Mouse (Mus musculus): Measurements from ENCODE around the gene Cacna1e. TPM values are rescaled to one million over a fixed set of nuclear protein-coding genes. Genes with fewer than 3 reads are reported as not detected.
A peak's percentile ranks its signal among the peaks of the same experiment; 100 is the strongest.

Gene Cacna1e
- polyA plus RNA-seq, 1 experiment from 2014 or later = 0.49 TPM

DNA sequence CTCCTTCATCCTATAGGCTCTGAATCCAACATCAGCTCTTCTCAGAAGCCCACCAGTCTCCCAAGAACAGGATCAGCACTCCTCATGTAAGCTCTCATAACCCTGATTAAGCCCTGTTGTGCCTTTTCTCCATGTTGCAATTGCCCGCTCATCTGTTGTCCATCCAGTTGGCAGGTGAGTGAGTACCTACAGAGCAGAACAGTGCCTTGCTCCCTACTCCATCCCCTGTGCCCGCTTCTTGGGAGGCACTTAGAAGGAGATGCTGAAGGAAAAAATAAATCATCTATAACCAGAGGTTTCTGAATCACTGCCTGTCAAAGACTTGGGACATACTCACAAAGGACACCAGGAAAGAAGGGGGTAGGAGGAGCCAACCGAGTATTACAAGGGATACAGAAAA is 3.2 kb upstream of the Cacna1e start:
- no peak overlapping the region for H3K9ac ChIP-seq (ENCODE audit: low read length)
- no peak for DNase-seq (ENCODE audit: low spot score)
- no peaks in the 10 kb centered on the region for H3K36me3 ChIP-seq (ENCODE audit: control insufficient read depth, insufficient read depth, low read length)
- no peak overlapping the region for H3K4me3 ChIP-seq (ENCODE audit: low read depth, low read length)
- H3K27ac ChIP-seq (replicated peaks; ENCODE audit: low read depth, low read length) = no peak overlapping the region
- no peak for ATAC-seq (ENCODE audit: insufficient number of reproducible peaks, low FRiP score, low TSS enrichment, low read depth)
- no peaks in the 10 kb centered on the region for H3K9me3 ChIP-seq (ENCODE audit: control insufficient read depth, low read length)
- whole genome bisulfite sequencing = 83% methylated on average over 3 of the region's 3 CpGs
- H3K27me3 ChIP-seq (ENCODE audit: control insufficient read depth, insufficient read depth, low read length) = peaks cover 18% of the 10 kb centered on the region
- peaks cover 3% of the 10 kb centered on the region; the same call in 1 of the 2 replicates for H3K4me1 ChIP-seq (ENCODE audit: control insufficient read depth, insufficient read depth, low read length)
- H3K4me2 ChIP-seq (ENCODE audit: low read depth, severe bottlenecking) = no peak overlapping the region

DNA sequence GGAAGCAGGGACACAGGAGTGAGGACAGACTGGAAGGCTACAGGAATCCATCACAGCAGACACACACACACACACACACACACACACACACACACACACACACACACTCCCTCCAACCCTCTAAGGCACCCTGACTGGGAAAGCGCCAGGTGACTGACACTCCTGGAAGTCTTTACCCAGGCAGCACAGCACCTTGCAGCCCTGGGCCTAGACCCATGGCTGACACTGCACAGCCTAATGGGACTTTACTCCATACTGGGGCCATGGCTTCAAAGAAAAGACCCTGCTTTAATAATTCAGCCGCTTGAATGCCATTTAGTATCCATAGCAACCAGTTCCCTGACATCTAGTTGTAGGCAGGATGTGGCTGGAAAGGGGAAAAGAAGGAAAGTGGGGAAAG is 2.3 kb upstream of the Cacna1e start:
- no peak for ATAC-seq (ENCODE audit: insufficient number of reproducible peaks, low FRiP score, low TSS enrichment, low read depth)
- no peaks in the 10 kb centered on the region for H3K36me3 ChIP-seq (ENCODE audit: control insufficient read depth, insufficient read depth, low read length)
- DNase-seq (ENCODE audit: low spot score) = no peak
- H3K9ac ChIP-seq (ENCODE audit: low read length) = no peak overlapping the region
- no peak overlapping the region for H3K4me3 ChIP-seq (ENCODE audit: low read depth, low read length)
- WGBS = 47% methylated on average over 2 of the region's 2 CpGs
- no peak overlapping the region for H3K27ac ChIP-seq (replicated peaks; ENCODE audit: low read depth, low read length)
- H3K4me1 ChIP-seq (ENCODE audit: control insufficient read depth, insufficient read depth, low read length) = peaks cover 3% of the 10 kb centered on the region; the same call in 1 of the 2 replicates
- H3K4me2 ChIP-seq (ENCODE audit: low read depth, severe bottlenecking) = no peak overlapping the region
- H3K27me3 ChIP-seq (ENCODE audit: control insufficient read depth, insufficient read depth, low read length) = peaks cover 19% of the 10 kb centered on the region
- no peaks in the 10 kb centered on the region for H3K9me3 ChIP-seq (ENCODE audit: control insufficient read depth, low read length)

DNA sequence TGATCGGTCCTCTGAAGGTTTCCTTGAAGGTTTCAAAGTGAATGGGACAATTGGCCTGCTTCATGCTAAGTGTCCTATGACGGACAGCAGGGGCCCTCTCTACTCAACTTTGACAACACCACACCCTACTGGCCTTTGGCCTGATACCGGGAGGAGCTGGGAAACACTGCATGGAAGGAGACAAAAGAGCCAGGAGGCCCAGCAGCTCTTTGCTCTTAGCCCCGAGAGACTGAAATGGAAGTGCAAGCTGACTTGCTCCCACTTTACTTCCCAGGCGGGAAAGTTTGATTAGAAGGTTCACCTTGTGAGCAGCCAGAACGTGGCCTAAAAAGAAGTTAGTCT is 877 bp upstream of the Cacna1e start:
- no peak overlapping the region for H3K4me2 ChIP-seq (ENCODE audit: low read depth, severe bottlenecking)
- ATAC-seq (ENCODE audit: insufficient number of reproducible peaks, low FRiP score, low TSS enrichment, low read depth) (no peak), DNase-seq (ENCODE audit: low spot score) (no peak)
- H3K27me3 ChIP-seq (ENCODE audit: control insufficient read depth, insufficient read depth, low read length) = peaks cover 19% of the 10 kb centered on the region
- H3K36me3 ChIP-seq (ENCODE audit: control insufficient read depth, insufficient read depth, low read length) = no peaks in the 10 kb centered on the region
- H3K4me3 ChIP-seq (ENCODE audit: low read depth, low read length) = no peak overlapping the region
- H3K27ac ChIP-seq (replicated peaks; ENCODE audit: low read depth, low read length) = no peak overlapping the region
- WGBS = 29% methylated on average over 6 of the region's 6 CpGs
- no peaks in the 10 kb centered on the region for H3K9me3 ChIP-seq (ENCODE audit: control insufficient read depth, low read length)
- H3K4me1 ChIP-seq (ENCODE audit: control insufficient read depth, insufficient read depth, low read length) = peaks cover 3% of the 10 kb centered on the region; the same call in 1 of the 2 replicates
- no peak overlapping the region for H3K9ac ChIP-seq (ENCODE audit: low read length)

DNA sequence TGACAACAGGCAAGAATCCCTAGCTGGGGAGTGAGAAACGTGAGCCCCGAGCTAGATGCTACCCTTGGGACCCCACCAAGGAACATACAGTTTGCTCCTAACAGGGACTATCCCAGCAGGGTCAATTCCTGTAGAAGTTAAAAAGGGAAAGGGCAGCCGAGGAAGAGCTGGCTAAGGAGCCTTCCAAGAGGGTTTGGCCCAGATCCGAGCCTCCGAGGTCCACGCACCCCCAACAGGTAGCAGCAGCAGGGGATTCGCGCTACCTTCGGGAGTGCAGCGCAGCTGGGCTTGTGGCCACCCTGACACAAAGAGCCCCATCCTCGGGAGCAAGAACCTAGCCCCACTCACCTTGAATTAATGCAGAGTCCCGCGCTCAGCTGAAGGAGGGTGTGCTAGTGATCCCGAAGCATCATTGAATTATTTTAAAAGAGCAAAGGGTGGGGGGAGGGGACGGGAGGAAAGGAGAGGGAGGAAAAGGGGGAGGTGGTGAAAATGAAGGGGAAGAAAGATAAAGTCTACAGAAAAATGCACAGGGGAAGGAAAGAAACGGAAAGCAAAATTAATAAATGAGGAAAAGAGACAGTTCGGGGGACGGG is 607 bp downstream of the Cacna1e start:
- 7% methylated on average over 18 of the region's 18 CpGs for WGBS
- H3K9me3 ChIP-seq (ENCODE audit: control insufficient read depth, low read length) = no peaks in the 10 kb centered on the region
- H3K27me3 ChIP-seq (ENCODE audit: control insufficient read depth, insufficient read depth, low read length) = peaks cover 19% of the 10 kb centered on the region
- peak; percentile 34 for DNase-seq (ENCODE audit: low spot score)
- peak overlapping the region; percentile 58 for H3K4me2 ChIP-seq (ENCODE audit: low read depth, severe bottlenecking)
- ATAC-seq (ENCODE audit: insufficient number of reproducible peaks, low FRiP score, low TSS enrichment, low read depth) = no peak
- no peaks in the 10 kb centered on the region for H3K36me3 ChIP-seq (ENCODE audit: control insufficient read depth, insufficient read depth, low read length)
- no peak overlapping the region for H3K27ac ChIP-seq (replicated peaks; ENCODE audit: low read depth, low read length)
- H3K9ac ChIP-seq (ENCODE audit: low read length) = 0 out of 2 replicates have a peak overlapping the region, but pooled peaks have one; percentile 28
- H3K4me3 ChIP-seq (ENCODE audit: low read depth, low read length) = peak overlapping the region; percentile 36
- H3K4me1 ChIP-seq (ENCODE audit: control insufficient read depth, insufficient read depth, low read length) = peaks cover 3% of the 10 kb centered on the region; the same call in 1 of the 2 replicates

DNA sequence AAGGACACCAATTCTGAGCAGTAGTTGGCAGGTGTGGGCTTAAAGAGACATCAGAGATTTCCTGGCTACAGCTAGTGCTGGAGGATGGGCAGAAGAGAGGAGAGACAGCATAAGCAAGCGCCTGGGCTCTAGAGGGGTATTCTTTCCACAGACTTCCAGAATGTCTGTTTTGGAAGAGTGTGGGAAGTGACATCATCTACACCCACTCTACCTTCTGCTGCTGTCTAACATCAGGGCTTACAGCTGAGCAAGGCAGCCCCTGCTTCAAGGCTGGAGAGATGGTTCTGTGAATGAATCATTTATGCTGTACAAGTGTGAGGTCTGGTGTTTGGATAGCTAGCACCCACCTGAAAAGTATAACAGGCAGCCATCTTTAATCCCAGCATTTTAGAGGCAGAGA is 18.3 kb downstream of the Cacna1e start:
- H3K4me1 ChIP-seq (ENCODE audit: control insufficient read depth, insufficient read depth, low read length) = no peaks in the 10 kb centered on the region
- H3K9me3 ChIP-seq (ENCODE audit: control insufficient read depth, low read length) = no peaks in the 10 kb centered on the region
- DNase-seq (ENCODE audit: low spot score) (no peak), ATAC-seq (ENCODE audit: insufficient number of reproducible peaks, low FRiP score, low TSS enrichment, low read depth) (no peak)
- no peak overlapping the region for H3K4me3 ChIP-seq (ENCODE audit: low read depth, low read length)
- WGBS = 75% methylated on average over 1 of the region's 1 CpGs
- no peak overlapping the region for H3K9ac ChIP-seq (ENCODE audit: low read length)
- H3K4me2 ChIP-seq (ENCODE audit: low read depth, severe bottlenecking) = no peak overlapping the region
- H3K27me3 ChIP-seq (ENCODE audit: control insufficient read depth, insufficient read depth, low read length) = no peaks in the 10 kb centered on the region
- no peak overlapping the region for H3K27ac ChIP-seq (replicated peaks; ENCODE audit: low read depth, low read length)
- H3K36me3 ChIP-seq (ENCODE audit: control insufficient read depth, insufficient read depth, low read length) = no peaks in the 10 kb centered on the region

DNA sequence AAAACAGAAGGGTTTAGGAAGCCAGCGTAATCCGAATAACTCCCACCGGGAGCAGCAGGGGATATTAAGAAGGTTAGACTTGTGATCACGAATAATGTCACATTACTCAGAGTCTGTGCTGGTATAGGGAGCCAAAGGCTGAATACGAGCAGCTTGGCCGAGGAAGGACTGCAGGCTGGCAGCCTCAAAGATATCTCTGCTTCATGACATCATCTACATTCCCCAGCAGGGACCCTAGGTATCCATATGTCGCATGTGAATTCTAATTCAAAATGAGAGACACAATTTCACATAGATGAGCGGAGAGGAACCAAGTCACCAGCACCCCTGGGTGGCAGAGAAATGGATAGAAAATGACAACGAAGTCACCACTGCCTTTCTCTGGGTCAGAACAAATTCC is 22.9 kb downstream of the Cacna1e start:
- no peak for DNase-seq (ENCODE audit: low spot score)
- WGBS = 87% methylated on average over 9 of the region's 9 CpGs
- ATAC-seq (ENCODE audit: insufficient number of reproducible peaks, low FRiP score, low TSS enrichment, low read depth) = no peak
- Histone ChIP-seq H3K9me3 (ENCODE audit: control insufficient read depth, low read length) (no peaks in the 10 kb centered on the region), H3K27me3 (ENCODE audit: control insufficient read depth, insufficient read depth, low read length) (no peaks in the 10 kb centered on the region), H3K36me3 (ENCODE audit: control insufficient read depth, insufficient read depth, low read length) (no peaks in the 10 kb centered on the region), H3K4me1 (ENCODE audit: control insufficient read depth, insufficient read depth, low read length) (no peaks in the 10 kb centered on the region), H3K4me2 (ENCODE audit: low read depth, severe bottlenecking) (no peak overlapping the region), H3K9ac (ENCODE audit: low read length) (no peak overlapping the region), H3K27ac (replicated peaks; ENCODE audit: low read depth, low read length) (no peak overlapping the region), H3K4me3 (ENCODE audit: low read depth, low read length) (no peak overlapping the region)

DNA sequence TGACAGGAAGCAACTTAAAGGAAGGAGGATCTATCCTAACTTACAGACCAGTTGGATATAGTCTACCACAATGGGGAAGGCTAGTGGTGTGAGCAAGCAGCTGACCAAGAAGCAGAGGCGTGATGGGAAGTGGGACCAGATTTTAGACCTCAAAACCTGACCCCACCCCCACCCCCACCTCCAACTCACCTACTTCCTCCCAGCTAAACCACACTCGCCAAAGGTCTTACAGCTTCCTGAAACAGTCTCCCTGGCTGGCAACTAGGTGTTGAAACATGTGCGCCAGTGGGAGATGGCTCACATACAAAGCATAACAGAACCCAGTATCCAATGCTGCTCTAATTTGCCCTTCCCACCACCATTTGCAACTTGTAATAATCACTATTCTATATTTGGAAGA is 29.7 kb downstream of the Cacna1e start:
- Histone ChIP-seq H3K4me2 (ENCODE audit: low read depth, severe bottlenecking) (no peak overlapping the region), H3K27ac (replicated peaks; ENCODE audit: low read depth, low read length) (no peak overlapping the region), H3K27me3 (ENCODE audit: control insufficient read depth, insufficient read depth, low read length) (no peaks in the 10 kb centered on the region), H3K4me1 (ENCODE audit: control insufficient read depth, insufficient read depth, low read length) (no peaks in the 10 kb centered on the region), H3K4me3 (ENCODE audit: low read depth, low read length) (no peak overlapping the region), H3K36me3 (ENCODE audit: control insufficient read depth, insufficient read depth, low read length) (no peaks in the 10 kb centered on the region), H3K9ac (ENCODE audit: low read length) (no peak overlapping the region), H3K9me3 (ENCODE audit: control insufficient read depth, low read length) (no peaks in the 10 kb centered on the region)
- DNase-seq (ENCODE audit: low spot score) (no peak), ATAC-seq (ENCODE audit: insufficient number of reproducible peaks, low FRiP score, low TSS enrichment, low read depth) (no peak)
- WGBS = 92% methylated on average over 3 of the region's 3 CpGs

DNA sequence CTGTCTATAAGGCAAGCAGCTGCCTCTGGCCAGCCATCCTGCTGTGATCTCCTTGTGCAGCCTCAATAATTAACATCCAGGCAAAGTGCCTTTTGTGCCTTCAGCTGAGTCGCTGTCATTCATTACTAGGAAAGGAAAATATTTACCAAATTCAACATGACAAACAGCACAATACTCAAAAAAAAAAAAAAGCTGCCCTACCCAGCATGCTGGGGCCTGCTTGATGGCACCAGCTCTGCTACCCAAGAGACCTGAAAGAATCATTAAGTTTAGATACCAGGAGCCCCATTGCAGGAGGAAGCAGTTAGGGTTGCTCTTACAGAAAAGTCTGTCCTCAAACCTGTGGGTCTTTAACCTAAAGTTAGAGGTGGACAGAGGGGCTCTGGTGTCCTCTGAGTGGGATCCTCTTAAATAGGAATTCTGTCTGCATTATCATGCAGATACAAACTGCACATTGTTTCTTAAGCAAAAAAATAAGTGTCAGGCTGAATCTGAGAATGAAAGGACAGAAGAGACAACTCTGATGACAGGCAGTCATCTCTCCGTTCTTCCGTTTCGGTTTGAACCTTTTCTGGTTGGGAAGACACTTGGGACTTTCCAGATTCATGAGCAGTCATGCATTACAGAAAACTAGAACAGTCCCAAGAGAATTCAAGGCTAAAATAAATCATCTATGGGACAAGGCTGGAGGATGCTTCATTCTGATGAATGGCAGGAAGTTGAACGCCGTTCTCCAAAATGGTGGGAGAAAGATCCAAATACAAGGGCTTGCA is 33.6 kb downstream of the Cacna1e start:
- DNase-seq (ENCODE audit: low spot score) = no peak
- Histone ChIP-seq H3K9me3 (ENCODE audit: control insufficient read depth, low read length) (no peaks in the 10 kb centered on the region), H3K27me3 (ENCODE audit: control insufficient read depth, insufficient read depth, low read length) (no peaks in the 10 kb centered on the region), H3K4me2 (ENCODE audit: low read depth, severe bottlenecking) (no peak overlapping the region), H3K4me3 (ENCODE audit: low read depth, low read length) (no peak overlapping the region), H3K27ac (replicated peaks; ENCODE audit: low read depth, low read length) (no peak overlapping the region), H3K36me3 (ENCODE audit: control insufficient read depth, insufficient read depth, low read length) (no peaks in the 10 kb centered on the region), H3K9ac (ENCODE audit: low read length) (no peak overlapping the region), H3K4me1 (ENCODE audit: control insufficient read depth, insufficient read depth, low read length) (no peaks in the 10 kb centered on the region)
- no peak for ATAC-seq (ENCODE audit: insufficient number of reproducible peaks, low FRiP score, low TSS enrichment, low read depth)
- 90% methylated on average over 6 of the region's 6 CpGs for WGBS
